Mouse (Mus musculus) lung, embryonic 14.5 days (tissue): ENCODE data around the gene Zfp541. TPM values are rescaled to one million over a fixed set of nuclear protein-coding genes. Genes with fewer than 3 reads are reported as not detected.

Experiments
- ATAC-seq: fragments of 200-750 bp; cut with Nextera tagmentation; 2 replicates; pipeline ENCODE4 v1.8.0; 2017; ENCODE audit warnings: mild to moderate bottlenecking, moderate TSS enrichment, moderate library complexity; ENCODE audit not compliant: insufficient read depth
- DNase-seq: peaks from one replicate; pipeline ENCODE4 v3.0.0-alpha.2; 2015
- H3K27ac ChIP-seq: fragments of 300-500 bp; sonication (generic); 2 replicates; pipeline ENCODE4 v1.5.1; 2014; ENCODE audit warnings: low read depth, mild to moderate bottlenecking, moderate library complexity
- H3K27me3 ChIP-seq: fragments of 300-500 bp; sonication (generic); 2 replicates; pipeline ENCODE4 v1.6.1; 2014; ENCODE audit warnings: low read length, control low read depth; ENCODE audit not compliant: insufficient read depth
- H3K36me3 ChIP-seq: fragments of 300-500 bp; sonication (generic); 2 replicates; pipeline ENCODE4 v1.6.1; 2014; ENCODE audit warnings: control low read depth; ENCODE audit not compliant: insufficient read depth
- H3K4me1 ChIP-seq: fragments of 300-500 bp; sonication (generic); 2 replicates; pipeline ENCODE4 v1.6.1; 2014; ENCODE audit warnings: antibody characterized with exemption, control low read depth; ENCODE audit not compliant: insufficient read depth
- H3K4me2 ChIP-seq: fragments of 300-500 bp; sonication (generic); 2 replicates; pipeline ENCODE4 v1.6.1; 2014; ENCODE audit warnings: mild to moderate bottlenecking
- H3K4me3 ChIP-seq: fragments of 300-500 bp; sonication (generic); 2 replicates; pipeline ENCODE4 v1.5.1; 2014; ENCODE audit warnings: low read depth, low read length
- H3K9ac ChIP-seq: fragments of 300-500 bp; sonication (generic); 2 replicates; pipeline ENCODE4 v1.6.1; 2014
- H3K9me3 ChIP-seq: fragments of 300-500 bp; sonication (generic); 2 replicates; pipeline ENCODE4 v1.6.1; 2016; ENCODE audit warnings: low read depth, low read length, control low read depth
- CTCF ChIP-seq: IDR thresholded peaks from 2 replicates; pipeline ENCODE4 v1.5.1; 2016; ENCODE audit warnings: antibody characterized with exemption, low read depth
- WGBS: fragments of 180-500 bp; shearing (Covaris S2); extraction: QIAGEN DNeasy Blood & Tissue Kit; methylation state at CpG from one replicate; pipeline ENCODE4 v1.1.7; 2014; 5-methylcytosine and 5-hydroxymethylcytosine counted together
- polyA plus RNA-seq: library from polyadenylated mRNA; unstranded; fragments of >200 nt; fragmentation: Nextera tagmentation; extraction: Ambion mirVana; gene quantifications from 2 replicates; pipeline ENCODE4 v1.2.1, GENCODE M21; 2014

The Zfp541 gene
- polyA plus RNA-seq, 1 experiment from 2014 or later = not detected

DNA sequence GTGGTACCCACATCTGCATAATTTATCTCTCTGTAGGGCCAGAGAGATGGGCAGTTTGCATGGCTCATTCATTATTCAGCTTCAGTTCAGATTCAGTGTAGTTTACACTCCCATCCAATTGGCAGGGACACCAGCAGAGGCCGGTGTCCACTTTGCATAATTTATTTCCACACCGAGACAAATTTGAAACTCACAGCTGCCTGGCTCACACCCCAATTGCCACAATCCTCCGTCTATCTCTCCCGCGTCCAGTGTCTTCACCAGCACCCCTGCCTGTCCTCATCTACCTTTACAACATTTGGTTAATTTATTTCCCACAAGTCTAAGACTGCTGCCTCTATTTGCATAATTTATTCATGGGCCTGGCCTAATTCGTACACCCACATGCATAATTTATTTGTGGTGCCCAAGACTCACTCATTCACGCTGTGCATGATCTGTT, 73.4 kb downstream of the Zfp541 start:
- DNase-seq (no peak), ATAC-seq (no peak)
- H3K4me2 ChIP-seq = no peak overlapping the region
- H3K27me3 ChIP-seq = no peaks in the 10 kb centered on the region
- H3K9me3 ChIP-seq = no peaks in the 10 kb centered on the region
- WGBS = 69% methylated on average over 7 of the region's 7 CpGs
- H3K4me3 ChIP-seq = no peak overlapping the region
- no peak overlapping the region for H3K27ac ChIP-seq
- no peak for TF ChIP-seq CTCF
- no peak overlapping the region for H3K9ac ChIP-seq
- H3K36me3 ChIP-seq = no peaks in the 10 kb centered on the region
- H3K4me1 ChIP-seq = peaks cover 14% of the 10 kb centered on the region; the same call in 1 of the 2 replicates

Other genes with a start within 250 kb of the Zfp541 start
- gene Obox6, start 222.1 kb upstream of the Zfp541 start, polyA plus RNA-seq = not detected in 2 replicates
- not detected in 2 replicates for gene Crx, start 181.8 kb upstream of the Zfp541 start, polyA plus RNA-seq
- not detected in 2 replicates for gene Crxos, start 179.2 kb upstream of the Zfp541 start, polyA plus RNA-seq
- gene Selenow, start 139.4 kb upstream of the Zfp541 start, polyA plus RNA-seq = 909 and 927 TPM in 2 replicates
- gene Nop53, start 115.7 kb upstream of the Zfp541 start, polyA plus RNA-seq = 184 and 187 TPM in 2 replicates
- 61.2 and 67.5 TPM in 2 replicates for gene Ehd2, start 94.2 kb upstream of the Zfp541 start, polyA plus RNA-seq
- 8.7 and 9.6 TPM in 2 replicates for gene Bicra, start 13.9 kb upstream of the Zfp541 start, polyA plus RNA-seq
- 168 and 176 TPM in 2 replicates for gene Napa, start 36.6 kb downstream of the Zfp541 start, polyA plus RNA-seq
- gene Kptn, start 58.1 kb downstream of the Zfp541 start, polyA plus RNA-seq = 26.6 and 26.7 TPM in 2 replicates
- gene Slc8a2, start 68.0 kb downstream of the Zfp541 start, polyA plus RNA-seq = 0.12 and 0.17 TPM in 2 replicates
- gene Meis3, start 113.3 kb downstream of the Zfp541 start, polyA plus RNA-seq = 21.0 and 24.9 TPM in 2 replicates
- gene Dhx34, start 160.2 kb downstream of the Zfp541 start, polyA plus RNA-seq = 11.2 and 13.8 TPM in 2 replicates
- gene C5ar2, start 182.3 kb downstream of the Zfp541 start, polyA plus RNA-seq = 0.05 and 0.18 TPM in 2 replicates
- 1.7 and 2.0 TPM in 2 replicates for gene C5ar1, start 197.7 kb downstream of the Zfp541 start, polyA plus RNA-seq
- 14.3 and 14.5 TPM in 2 replicates for gene Inafm1, start 211.8 kb downstream of the Zfp541 start, polyA plus RNA-seq
- gene Ccdc9, start 225.0 kb downstream of the Zfp541 start, polyA plus RNA-seq = 17.7 and 22.7 TPM in 2 replicates
- 4.9 and 6.4 TPM in 2 replicates for gene Bbc3, start 246.6 kb downstream of the Zfp541 start, polyA plus RNA-seq